Mouse (Mus musculus) c-Kit-negative CD71-positive TER-119-positive erythroid progenitor cells, embryonic 14.5 days (primary cell): ENCODE data around the gene Lrrc7.

ENCODE experiments used
- DNase-seq: peaks from one replicate; pipeline ENCODE4 v3.0.0-alpha.2; 2013; ENCODE audit warnings: low read depth, low spot score

Gene Lrrc7

DNA sequence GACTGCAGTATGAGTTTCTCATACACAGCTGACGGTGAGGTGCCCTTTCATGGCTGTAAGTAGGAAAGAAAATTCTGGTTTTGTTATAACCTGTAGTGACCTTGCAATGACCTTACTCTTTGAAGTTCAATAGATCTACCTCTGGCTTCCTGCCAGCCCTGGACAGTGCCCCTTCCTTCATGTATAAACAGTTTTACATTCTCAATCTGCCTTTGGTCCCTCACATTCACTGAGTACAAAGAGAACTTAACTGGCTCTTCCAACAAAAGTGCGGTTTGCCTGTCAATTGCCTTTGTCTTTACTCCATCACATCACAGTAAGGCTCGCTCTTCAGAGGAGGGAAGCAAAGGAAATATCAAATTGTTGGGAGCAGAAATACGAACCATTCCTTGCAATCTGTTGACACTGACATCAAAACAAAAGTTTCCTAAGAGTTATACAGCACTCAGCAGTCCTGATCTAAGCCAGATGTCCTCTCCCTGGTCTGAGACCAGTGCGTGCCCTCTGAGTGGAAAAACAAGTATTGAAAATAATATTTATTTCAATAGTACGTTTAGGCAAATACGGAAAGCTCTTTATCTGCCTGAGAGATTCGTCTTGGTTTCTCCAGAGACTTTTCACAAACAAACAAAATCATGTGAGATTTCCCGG is 493.3 kb downstream of the Lrrc7 start:
- no peak for DNase-seq

DNA sequence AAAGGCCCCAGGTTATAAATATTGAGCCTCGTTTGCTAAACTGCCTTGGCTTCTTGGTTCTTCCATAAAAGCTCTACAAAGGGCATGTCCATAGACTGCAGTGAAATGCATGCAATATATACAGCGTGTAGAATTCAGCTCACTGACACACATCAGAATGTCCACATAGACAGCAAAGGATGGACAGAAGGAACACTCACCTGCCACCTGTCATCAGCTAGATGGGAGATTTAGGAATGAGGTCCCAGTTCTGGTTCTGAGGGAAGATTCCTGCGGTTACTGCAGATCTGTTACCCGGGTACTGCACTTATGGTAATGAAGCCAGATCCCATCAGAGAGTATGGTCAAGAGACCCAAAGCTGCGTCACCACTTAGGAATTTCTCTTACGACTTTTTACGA is 494.1 kb downstream of the Lrrc7 start:
- DNase-seq, result no peak

DNA sequence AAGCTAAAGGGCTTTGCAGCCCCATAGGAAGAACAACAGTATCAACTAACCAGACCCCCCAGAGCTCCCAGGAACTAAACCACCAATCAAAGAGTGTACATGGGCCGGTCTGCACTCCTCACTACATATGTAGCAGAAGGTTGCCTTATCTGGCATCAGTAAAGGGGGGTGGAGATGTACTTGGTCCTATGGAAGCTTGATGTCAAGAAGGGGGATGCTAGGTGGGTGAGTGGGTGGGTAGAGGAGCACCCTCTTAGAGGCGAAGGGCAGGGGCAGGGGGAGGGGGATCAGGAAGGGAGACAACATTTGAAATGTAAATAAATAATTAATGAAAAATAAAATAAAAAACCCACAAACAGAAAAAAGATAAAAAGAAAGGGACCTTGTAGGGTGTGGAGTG is 496.8 kb downstream of the Lrrc7 start:
- no peak for DNase-seq

DNA sequence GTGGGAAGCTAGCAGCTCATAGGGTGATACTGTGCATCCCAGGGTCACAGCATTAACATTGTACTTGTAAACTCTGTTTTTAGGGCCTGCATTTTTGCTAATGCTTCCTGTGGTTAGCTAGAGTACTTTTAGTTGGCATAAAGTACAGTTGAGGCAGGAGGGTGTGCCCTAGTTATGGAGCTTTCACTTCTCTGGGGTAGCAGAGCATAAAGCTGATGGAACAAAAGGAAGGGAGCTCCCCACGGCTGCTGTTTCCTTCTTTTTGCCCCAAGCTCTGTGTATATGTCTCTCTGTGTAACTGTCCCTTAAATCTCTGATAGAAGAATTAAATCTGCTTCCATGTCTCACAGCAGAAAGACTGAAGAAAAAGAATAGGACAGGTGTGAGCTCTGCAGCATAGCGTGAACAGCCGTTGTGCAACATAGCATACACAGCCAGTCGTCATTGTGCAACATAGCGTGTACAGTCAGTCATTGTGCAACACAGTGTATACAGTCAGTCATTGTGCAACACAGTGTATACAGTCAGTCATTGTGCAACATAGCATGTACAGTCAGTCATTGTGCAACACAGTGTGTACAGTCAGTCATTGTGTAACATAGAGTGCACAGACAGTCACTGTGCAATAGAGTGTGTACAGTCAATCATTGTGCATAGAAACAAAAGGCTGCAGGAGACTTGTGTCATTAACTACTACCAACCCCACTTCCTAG is 500.1 kb downstream of the Lrrc7 start:
- no peak for DNase-seq

DNA sequence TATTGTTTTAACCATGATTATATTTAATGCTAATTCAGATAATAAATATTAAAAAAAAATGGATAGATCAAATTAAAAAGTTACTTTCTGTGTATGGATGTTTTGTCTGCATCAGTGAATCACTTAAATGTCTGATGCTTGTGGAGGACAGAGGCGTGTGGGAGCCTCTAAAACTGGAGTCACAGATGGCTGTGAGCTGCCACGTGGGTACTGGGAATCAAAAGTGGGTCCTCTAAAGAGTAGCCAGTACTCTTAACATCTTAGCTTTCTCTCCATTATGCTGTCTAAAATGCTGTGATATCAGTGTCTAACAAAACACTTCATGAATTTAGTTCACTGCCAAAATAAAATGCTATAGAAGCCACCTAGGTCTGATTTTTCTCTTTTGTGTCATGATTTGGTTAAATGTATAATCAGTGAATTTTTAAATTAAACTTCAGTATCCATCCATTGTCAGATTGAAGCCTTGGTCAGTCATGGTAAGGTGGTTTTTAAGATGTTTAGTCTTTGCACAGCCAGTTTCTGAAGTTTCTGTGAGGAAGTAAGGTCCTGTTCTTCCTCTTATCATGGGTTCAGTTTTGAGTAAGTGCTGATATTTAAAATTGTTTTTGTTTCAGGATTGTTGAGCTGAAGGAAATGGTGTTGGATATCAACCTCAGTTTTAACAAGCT is 501.3 kb downstream of the Lrrc7 start:
- DNase-seq, result no peak

DNA sequence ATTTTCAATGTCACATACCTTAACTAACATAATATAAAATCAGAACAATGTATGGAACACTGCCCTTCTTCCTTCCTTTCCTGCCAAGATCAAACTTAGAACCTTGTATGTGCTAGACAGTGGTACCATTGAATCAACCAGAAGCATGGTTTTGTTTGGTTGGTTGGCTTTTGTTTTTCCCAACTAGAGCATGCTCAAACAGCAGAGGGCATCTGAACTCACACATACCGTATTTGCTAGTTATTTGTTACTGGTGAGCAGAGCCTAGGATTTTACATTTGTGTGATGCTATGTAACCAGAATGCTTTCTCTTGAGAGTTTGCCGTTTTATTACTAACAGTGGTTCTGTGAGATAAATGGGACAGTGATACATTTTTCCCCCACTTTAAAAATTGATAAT is 512.5 kb downstream of the Lrrc7 start:
- DNase-seq, result no peak

DNA sequence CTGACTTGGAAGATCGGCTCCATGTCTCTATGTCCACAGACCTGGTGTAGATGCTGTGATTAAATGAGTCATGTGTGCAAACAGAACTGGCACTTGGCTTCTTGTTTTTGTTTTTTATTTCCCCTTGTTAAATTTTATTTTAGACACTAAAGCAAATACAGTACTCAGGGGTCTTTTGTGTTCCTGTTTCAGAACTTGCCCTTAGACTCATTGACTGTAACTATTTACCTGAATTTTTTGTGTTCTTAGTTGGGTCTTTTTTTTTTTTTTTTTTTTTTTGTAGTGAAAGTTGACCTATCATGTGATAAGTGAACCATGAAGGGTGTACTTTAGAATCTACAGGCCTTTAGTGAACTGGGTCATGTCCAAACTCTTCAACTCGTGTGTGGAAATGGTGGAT is 521.3 kb downstream of the Lrrc7 start:
- no peak for DNase-seq

DNA sequence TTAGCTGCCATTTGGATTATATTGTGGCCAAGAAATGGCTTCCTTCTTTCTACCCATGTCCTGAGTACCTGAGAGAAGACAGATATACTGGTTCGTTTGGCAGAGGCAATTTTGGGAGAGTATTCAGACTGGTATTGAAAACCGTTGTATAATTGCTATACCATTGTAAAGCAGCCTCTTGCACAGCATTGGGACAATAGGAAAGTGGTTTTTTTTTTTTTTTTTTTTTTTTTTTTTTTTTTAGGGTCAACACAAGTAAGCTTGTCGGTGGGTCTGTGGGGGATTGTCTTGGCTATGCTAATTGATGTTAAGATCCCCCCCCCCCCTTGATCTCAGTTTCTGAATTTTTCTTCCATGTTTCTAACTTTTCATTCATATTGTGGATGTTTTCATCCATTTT is 523.9 kb downstream of the Lrrc7 start:
- DNase-seq, result no peak

DNA sequence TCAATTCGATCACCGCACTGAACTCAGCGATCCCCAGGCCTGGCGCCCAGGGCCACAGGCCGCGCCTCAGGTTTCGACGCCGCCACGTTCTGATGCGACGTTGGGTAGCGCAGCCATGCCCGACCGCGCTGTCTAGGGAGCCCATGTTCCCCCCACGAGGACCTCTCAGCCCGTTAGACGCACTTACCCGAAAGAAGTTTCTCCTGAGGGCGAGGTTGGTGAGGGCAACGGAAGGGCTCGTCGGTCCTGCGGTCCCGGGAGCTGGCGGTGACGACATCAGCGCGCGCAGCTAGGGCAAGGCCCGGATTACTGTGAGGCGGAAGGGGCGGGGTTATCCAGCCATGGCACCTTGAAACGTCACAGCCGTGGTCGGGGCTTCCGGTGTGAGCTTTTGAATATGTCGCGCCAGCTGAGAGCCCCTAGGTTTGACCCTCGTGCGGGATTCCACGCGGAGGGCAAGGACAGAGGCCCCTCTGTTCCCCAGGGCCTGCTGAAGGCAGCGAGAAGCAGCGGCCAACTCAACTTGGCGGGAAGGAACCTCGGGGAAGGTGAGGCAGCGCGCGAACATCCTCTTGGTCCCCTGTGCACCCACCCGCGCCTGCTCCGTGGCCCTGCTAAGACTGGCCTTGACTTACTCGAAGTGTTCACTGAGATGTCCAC is 525.6 kb downstream of the Lrrc7 start, which contains the start of the genes Srsf11 and Lrrc40:
Srsf11 (minus strand) TSS at position 311 of the 660 bp plus-strand sequence.
Lrrc40 (plus strand) TSS at position 334 of the 660 bp plus-strand sequence.
- peak; percentile 88 for DNase-seq

DNA sequence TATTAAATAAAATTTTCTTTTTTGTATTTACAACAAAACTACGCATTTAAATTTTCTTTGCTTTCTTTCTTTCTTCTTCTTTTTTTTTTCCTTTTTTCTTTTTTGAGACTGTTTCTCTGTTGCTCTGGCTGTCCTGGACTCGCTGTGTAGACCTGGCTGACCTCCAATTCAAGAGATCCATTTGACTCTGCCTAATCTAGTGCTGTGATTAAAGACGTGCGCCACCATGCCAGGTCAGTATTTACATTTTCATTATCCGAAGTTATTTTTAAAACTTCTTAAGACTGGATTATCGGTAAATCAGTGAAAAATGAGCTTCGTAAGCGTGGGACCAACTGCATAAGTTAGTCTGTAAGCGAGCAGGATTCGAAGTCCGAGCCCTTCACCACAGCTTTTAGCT is 526.2 kb downstream of the Lrrc7 start:
- peak; percentile 26 for DNase-seq
